Mouse (Mus musculus) hindbrain, embryonic 16.5 days (tissue): ENCODE measurements around the gene Palm3. TPM values are rescaled to one million over a fixed set of nuclear protein-coding genes. Genes with fewer than 3 reads are reported as not detected.
"Not testable (repeated sequence)": the region's sequence is repeated elsewhere in the genome, so short reads cannot be mapped to it uniquely, and the experiment has no call there.

Source experiments
- ATAC-seq: fragments of 200-750 bp; cut with Nextera tagmentation; 2 replicates; pipeline ENCODE4 v1.8.0; 2017; ENCODE audit warnings: moderate TSS enrichment, moderate library complexity
- H3K27ac ChIP-seq: fragments of 300-500 bp; sonication (generic); 2 replicates; pipeline ENCODE4 v1.5.1; 2014; ENCODE audit warnings: low read depth, mild to moderate bottlenecking, control low read depth, low read length, moderate library complexity
- H3K27me3 ChIP-seq: fragments of 300-500 bp; sonication (generic); replicated peaks from 2 replicates; pipeline ENCODE4 v1.6.1; 2014; ENCODE audit warnings: low read length; ENCODE audit not compliant: control insufficient read depth, insufficient read depth
- H3K36me3 ChIP-seq: fragments of 300-500 bp; sonication (generic); 2 replicates; pipeline ENCODE4 v1.6.1; 2014; ENCODE audit warnings: mild to moderate bottlenecking, low read length, moderate library complexity, mixed read lengths; ENCODE audit not compliant: control insufficient read depth, insufficient read depth
- H3K4me1 ChIP-seq: fragments of 300-500 bp; sonication (generic); 2 replicates; pipeline ENCODE4 v1.6.1; 2014; ENCODE audit warnings: low read depth, low read length; ENCODE audit not compliant: control insufficient read depth, insufficient read depth
- H3K4me2 ChIP-seq: fragments of 300-500 bp; sonication (generic); 2 replicates; pipeline ENCODE4 v1.6.1; 2014; ENCODE audit warnings: mild to moderate bottlenecking, low read length, control low read depth, moderate library complexity
- H3K4me3 ChIP-seq: fragments of 300-500 bp; sonication (generic); 2 replicates; pipeline ENCODE4 v1.5.1; 2014; ENCODE audit warnings: mild to moderate bottlenecking, low read length, control low read depth, moderate library complexity
- H3K9ac ChIP-seq: fragments of 300-500 bp; sonication (generic); 2 replicates; pipeline ENCODE4 v1.6.1; 2014; ENCODE audit warnings: low read depth, mild to moderate bottlenecking, control low read depth, low read length, moderate library complexity
- H3K9me3 ChIP-seq: fragments of 300-500 bp; sonication (generic); 2 replicates; pipeline ENCODE4 v1.6.1; 2014; ENCODE audit warnings: mild to moderate bottlenecking, low read length, moderate library complexity; ENCODE audit not compliant: control insufficient read depth
- WGBS: fragments of 180-500 bp; shearing (Covaris S2); extraction: QIAGEN DNeasy Blood & Tissue Kit; methylation state at CpG from one replicate; pipeline ENCODE4 v1.1.7; 2014; 5-methylcytosine and 5-hydroxymethylcytosine counted together
- polyA plus RNA-seq: library from polyadenylated mRNA; unstranded; fragments of >200 nt; fragmentation: Nextera tagmentation; extraction: Ambion mirVana; gene quantifications from 2 replicates; pipeline ENCODE4 v1.2.1, GENCODE M21; 2015

Gene Palm3
- polyA plus RNA-seq, 1 experiment from 2014 or later = 11.3 TPM

DNA sequence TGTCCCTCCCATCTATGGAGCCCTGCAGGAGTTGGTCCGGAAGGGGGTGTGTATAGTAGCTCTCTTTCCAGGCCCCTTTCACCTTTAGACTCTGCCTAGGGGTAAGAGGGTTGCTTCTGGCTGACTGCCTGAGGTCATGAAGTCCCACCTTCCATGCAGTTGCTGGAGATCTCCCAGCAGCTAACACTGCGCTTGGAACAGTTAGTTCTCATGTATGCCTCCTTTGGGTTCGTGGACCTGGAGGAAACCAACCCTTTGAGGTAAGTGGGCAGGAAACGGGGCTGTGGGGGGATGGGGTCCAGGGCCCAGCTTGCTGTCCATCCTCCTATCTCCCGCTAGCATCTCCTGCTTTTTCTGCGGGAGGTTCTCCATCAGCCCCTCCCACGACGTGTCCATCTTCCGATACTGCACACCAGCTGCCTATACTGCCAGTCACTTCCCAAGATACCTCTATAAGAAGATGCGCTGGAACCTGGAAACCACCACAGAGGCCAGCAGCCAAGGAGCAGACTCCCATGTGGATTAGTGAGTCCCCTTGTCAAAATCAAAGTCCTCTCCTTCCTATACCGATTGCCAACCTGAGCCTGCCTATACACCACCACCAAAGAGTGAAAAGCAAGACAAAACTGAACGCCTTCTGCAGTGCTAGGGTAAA lies 18.2 kb upstream of the Palm3 start:
- Histone ChIP-seq H3K9ac (no peak overlapping the region), H3K4me2 (no peak overlapping the region), H3K4me3 (no peak overlapping the region), H3K9me3 (no peaks in the 10 kb centered on the region), H3K36me3 (no peaks in the 10 kb centered on the region; the same call in 1 of the 2 replicates), H3K4me1 (peaks cover 27% of the 10 kb centered on the region), H3K27ac (no peak overlapping the region), H3K27me3 (no peaks in the 10 kb centered on the region; the same call in 1 of the 2 replicates)
- ATAC-seq = no peak
- WGBS = 50% methylated on average over 12 of the region's 12 CpGs

DNA sequence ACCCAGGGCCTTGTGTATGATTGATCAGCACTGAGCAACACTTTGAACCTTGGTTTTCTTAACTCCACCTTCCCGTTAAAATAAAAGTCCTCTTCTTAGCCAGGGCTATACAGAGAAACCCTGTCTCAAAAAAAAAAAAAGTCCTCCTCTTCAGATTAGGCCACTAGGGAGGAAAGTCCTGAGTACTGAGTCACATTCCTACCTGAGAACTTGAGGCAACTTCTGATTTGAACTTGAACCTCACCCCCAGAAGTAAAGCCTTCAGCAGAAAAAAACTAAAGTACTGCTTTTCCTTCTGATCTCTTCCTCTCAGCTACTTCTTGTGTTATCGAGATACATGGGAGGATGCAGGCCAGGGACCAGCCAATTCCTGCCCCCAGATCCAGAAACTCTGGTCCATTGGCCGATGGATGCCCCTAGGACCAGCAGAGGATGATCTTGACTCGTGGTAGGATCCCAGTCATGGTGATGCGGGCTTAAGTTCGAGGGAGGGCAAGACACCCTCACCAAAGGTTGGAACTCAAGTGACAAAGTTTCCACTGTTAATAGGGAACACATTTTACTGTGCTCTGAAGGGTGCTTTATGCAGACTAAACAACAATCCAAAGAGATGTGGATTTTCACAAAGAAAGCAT lies 17.5 kb upstream of the Palm3 start:
- peak overlapping the region; percentile 83 for H3K4me2 ChIP-seq
- no peaks in the 10 kb centered on the region; the same call in 1 of the 2 replicates for H3K36me3 ChIP-seq
- H3K9me3 ChIP-seq = no peaks in the 10 kb centered on the region
- no peak overlapping the region for H3K27ac ChIP-seq
- H3K4me3 ChIP-seq = peak overlapping the region; percentile 56
- H3K4me1 ChIP-seq = peaks cover 26% of the 10 kb centered on the region
- 77% methylated on average over 6 of the region's 6 CpGs for WGBS
- H3K27me3 ChIP-seq = no peaks in the 10 kb centered on the region; the same call in 1 of the 2 replicates
- no peak for ATAC-seq
- peak overlapping the region; percentile 76 for H3K9ac ChIP-seq

DNA sequence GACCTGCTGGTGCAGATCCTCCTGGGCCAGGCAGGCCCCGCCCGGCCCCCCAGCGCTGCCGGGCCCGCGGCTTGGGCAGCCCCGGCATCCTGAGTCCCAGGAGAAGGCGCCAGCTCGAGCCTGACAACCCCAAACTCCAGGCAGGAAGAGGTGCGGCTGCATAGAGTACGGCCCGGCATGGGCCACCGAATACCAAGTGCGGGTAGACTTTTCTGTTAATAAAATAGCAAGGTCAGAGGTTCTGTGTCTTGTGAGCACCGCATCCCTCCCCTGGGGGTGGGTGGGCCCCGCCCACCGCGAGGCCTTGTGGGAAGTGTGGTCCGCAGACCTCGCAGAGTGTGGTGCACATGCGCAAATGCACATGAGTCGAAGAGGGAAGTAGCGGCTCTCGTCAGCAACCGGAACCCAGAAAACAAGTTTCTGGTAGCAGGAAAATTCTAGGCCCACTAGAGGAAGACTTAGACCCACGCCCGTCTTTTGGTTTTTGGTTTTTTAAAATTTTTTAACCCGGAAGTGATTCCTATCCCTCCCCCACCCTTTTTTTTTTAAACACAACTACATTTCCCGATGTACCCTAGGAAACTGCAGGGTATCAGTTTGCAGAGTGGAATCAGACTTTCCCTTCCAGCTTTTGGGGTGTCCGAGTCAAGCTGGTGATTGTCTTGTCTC lies 16.6 kb upstream of the Palm3 start:
- Histone ChIP-seq H3K36me3 (no peaks in the 10 kb centered on the region; the same call in 1 of the 2 replicates), H3K27ac (peak overlapping the region; percentile 52; the same call in 1 of the 2 replicates), H3K4me2 (peak overlapping the region; percentile 83), H3K9ac (peak overlapping the region; percentile 76), H3K9me3 (no peaks in the 10 kb centered on the region), H3K4me3 (peak overlapping the region; percentile 56), H3K27me3 (no peaks in the 10 kb centered on the region; the same call in 1 of the 2 replicates), H3K4me1 (peaks cover 16% of the 10 kb centered on the region)
- under 1% methylated on average over 30 of the region's 30 CpGs for WGBS
- peak; percentile 84 for ATAC-seq

DNA sequence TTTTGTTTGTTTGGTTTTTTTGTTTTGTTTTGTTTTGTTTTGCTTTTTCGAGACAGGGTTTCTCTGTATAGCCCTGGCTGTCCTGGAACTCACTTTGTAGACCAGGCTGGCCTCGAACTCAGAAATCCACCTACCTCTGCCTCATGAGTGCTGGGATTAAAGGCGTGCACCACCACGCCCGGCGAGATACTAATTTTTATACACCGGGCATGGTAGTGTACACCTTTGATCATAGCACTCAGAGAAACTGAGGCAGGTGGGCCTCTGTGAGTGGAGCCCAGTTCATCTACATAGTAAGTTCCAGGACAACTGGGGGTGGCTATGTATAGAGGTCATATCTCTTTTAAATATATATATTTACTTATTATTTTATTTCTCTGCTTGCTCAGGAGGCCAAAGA lies 15.8 kb upstream of the Palm3 start:
- not testable (repeated sequence) for H3K9me3 ChIP-seq, H3K27me3 ChIP-seq, ATAC-seq, H3K4me2 ChIP-seq, H3K27ac ChIP-seq, H3K4me3 ChIP-seq, H3K9ac ChIP-seq, H3K36me3 ChIP-seq
- peaks cover 18% of the 10 kb centered on the region for H3K4me1 ChIP-seq
- WGBS = 96% methylated on average over 7 of the region's 7 CpGs

DNA sequence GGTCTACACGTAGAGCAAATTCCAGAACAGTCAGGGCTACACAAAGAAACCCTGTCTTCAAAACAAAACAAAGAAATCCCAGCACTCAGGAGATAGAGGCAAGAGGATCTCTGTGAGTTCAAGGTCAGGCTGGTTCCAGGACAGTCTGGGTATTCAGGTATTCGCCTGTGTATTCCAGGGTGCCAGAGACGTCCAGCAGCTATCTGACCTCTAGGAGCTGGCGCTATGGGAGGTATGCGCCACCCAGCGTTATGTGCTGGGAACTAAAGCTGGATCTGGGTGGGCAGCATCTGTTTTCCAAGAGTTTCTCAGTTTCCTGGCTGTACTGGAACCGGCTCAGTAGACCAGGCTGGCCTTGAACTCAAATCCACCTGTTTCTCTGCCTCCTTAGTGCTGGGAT lies 12.9 kb upstream of the Palm3 start:
- no peak for ATAC-seq
- no peak overlapping the region for H3K4me3 ChIP-seq
- H3K9ac ChIP-seq = no peak overlapping the region
- no peak overlapping the region for H3K4me2 ChIP-seq
- no peaks in the 10 kb centered on the region for H3K36me3 ChIP-seq
- no peak overlapping the region for H3K27ac ChIP-seq
- peaks cover 24% of the 10 kb centered on the region for H3K27me3 ChIP-seq
- peaks cover 34% of the 10 kb centered on the region for H3K4me1 ChIP-seq
- H3K9me3 ChIP-seq = no peaks in the 10 kb centered on the region
- WGBS = 23% methylated on average over 7 of the region's 7 CpGs

DNA sequence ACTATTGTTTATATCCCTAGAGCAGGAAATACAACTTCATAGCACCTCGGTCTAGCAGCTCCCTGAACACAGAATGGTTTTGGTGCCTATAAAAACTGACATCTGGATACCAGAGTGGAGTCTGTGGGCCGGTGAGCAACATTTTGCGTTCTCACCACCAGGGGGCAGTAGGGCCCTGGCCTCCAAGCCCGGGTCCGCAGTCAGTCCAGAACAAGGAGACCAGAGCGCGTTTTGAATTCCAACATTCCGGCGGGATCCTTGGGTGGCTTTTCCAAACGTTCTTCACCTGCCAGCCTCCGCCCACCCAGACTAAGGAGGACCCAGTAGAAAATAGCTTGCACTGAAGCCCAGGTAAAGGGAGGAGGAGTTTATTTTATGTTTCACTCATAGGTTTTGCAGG lies 11.4 kb upstream of the Palm3 start:
- no peak overlapping the region; the same call in 1 of the 2 replicates for H3K4me2 ChIP-seq
- ATAC-seq = peak; percentile 35; the same call in 1 of the 2 replicates
- 2% methylated on average over 11 of the region's 11 CpGs for WGBS

DNA sequence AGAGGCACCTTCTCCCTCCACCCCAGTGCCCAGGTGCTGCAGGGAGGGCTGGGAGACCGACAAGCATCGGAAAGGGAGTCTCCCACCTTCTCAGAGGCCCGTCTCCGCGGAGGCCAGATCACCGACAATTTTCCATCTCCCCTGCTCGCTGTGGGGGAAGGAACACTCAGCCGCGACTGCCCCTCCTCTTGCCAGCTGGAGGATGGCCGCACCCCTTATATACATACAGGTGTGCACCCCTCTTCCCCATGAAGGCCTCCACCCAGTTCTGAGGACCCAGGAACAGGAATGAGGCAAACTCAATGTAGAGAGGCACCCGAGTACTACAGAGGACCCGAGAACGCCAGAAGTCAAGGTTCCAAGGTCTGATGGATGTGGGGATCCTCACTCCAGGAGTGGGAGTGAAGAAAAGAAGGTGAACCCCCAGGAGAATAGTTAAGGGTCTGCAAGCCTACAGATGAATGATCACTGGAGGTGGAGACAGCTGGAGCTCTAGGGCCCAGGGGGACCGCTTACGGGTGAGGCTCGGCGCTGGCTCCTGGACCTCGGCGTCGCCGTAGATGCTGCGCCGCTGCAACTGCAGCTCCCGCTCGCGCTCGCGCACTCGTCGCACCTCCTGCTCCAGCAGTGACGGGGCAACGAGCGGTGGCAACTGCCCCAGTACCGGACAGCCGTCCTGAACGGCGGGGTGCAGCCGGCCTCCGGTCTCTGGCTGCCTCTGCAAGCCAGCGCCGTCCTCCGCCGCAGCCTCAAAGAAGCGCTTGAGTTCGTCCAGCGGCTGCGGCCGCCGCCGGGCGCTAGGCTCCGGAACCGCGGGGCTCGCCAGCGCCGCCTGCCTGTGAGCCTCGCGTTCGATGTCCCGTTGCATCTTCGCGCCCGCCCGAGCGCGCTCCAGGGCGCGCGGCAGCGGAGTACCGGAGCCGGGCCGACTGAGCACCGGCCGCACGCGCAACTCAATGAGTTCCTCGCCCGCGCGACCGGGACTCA lies 10.4 kb upstream of the Palm3 start:
- Histone ChIP-seq H3K9me3 (no peaks in the 10 kb centered on the region), H3K27ac (no peak overlapping the region), H3K4me1 (peaks cover 22% of the 10 kb centered on the region), H3K36me3 (no peaks in the 10 kb centered on the region), H3K9ac (peak overlapping the region; percentile 73), H3K27me3 (peaks cover 27% of the 10 kb centered on the region), H3K4me3 (peak overlapping the region; percentile 66), H3K4me2 (peak overlapping the region; percentile 100)
- ATAC-seq = peak; percentile 71
- 2% methylated on average over 61 of the region's 83 CpGs for WGBS

More for the DNA sequence above, 11.4 kb upstream of the Palm3 start:
- Histone ChIP-seq H3K9me3 (no peaks in the 10 kb centered on the region), H3K9ac (no peak overlapping the region), H3K27ac (no peak overlapping the region), H3K4me1 (peaks cover 25% of the 10 kb centered on the region), H3K4me3 (no peak overlapping the region), H3K36me3 (no peaks in the 10 kb centered on the region), H3K27me3 (peaks cover 27% of the 10 kb centered on the region)

DNA sequence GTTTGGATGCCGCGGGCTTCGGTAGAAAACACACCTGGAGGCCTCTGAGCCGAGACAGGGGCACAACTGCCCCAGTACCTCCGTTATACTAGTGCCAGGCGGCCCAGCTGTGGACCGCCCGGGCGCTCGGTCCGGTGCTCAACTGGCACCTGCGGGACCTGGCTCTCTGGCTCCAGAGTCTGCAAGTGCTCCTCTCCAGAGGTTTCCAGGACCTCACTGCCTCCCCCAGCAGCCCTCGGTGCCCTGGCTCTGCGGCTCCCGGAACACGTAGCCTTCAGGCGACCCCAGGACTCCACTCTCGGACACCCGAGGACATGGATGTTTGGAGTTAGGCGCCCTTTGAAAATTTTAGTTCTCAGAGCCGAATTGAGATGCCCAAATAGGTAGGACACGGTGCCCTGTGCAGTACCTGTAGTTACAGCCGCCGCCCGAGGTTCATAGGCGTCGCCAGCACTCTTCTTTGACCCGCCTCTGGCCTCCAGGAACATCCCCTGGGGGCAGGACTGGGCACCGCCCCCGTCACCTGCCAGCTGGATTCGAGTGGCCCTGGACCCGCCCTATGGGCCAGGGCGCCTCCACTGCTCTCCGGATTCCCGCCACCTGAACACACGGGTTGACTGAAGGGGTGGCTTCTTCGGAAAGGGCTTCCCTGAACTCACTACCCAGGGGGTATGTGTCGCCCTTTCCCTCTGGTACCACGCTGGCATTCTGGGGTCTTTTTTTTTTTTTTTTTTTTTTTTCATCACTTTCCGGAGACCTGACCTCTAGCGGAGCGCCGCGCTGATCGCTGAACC lies 9.4 kb upstream of the Palm3 start, which contains the start of gene 2210011C24Rik:
Gene 2210011C24Rik, minus strand, starts transcription at position 467 of the 794 bp plus-strand sequence.
- Histone ChIP-seq H3K4me2 (peak within 1 kb of the TSS; percentile 100), H3K4me3 (peak within 1 kb of the TSS; percentile 66), H3K27me3 (peaks cover 27% of the 10 kb centered on the region), H3K4me1 (peaks cover 22% of the 10 kb centered on the region), H3K27ac (no peak within 1 kb of the TSS), H3K9ac (peak within 1 kb of the TSS; percentile 73), H3K36me3 (no peaks in the 10 kb centered on the region), H3K9me3 (no peaks in the 10 kb centered on the region)
- peak; percentile 12; the same call in 1 of the 2 replicates for ATAC-seq
- WGBS = under 1% methylated on average over 45 of the region's 45 CpGs
